Mouse (Mus musculus): Measurements from ENCODE around the gene Odf3l1. TPM values are rescaled to one million over a fixed set of nuclear protein-coding genes. Genes with fewer than 3 reads are reported as not detected.

Gene Odf3l1
- polyA plus RNA-seq, 1 experiment from 2014 or later: not detected

- Histone ChIP-seq H3K9ac (ENCODE audit: low read depth, low read length) (no peak overlapping the region), H3K4me1 (ENCODE audit: control insufficient read depth, low read depth, low read length) (no peaks in the 10 kb centered on the region), H3K4me3 (ENCODE audit: low read depth, low read length) (no peak overlapping the region), H3K9me3 (replicated peaks; ENCODE audit: control insufficient read depth, low read length) (no peaks in the 10 kb centered on the region), H3K4me2 (ENCODE audit: low read depth, low read length) (no peak overlapping the region), H3K36me3 (ENCODE audit: control insufficient read depth, insufficient read depth) (no peaks in the 10 kb centered on the region), H3K27me3 (ENCODE audit: control insufficient read depth, insufficient read depth, low read depth, low read length) (peaks cover 2% of the 10 kb centered on the region; the same call in 1 of the 2 replicates), H3K27ac (ENCODE audit: low read length) (no peak overlapping the region)
- 59% methylated on average over 8 of the region's 8 CpGs for WGBS (ENCODE audit: insufficient replicate concordance)
- no peak for ATAC-seq (ENCODE audit: low read depth)
Observed at GRCm38 (mm10) chr9:56844644-56845043, 19.8 kb downstream of the Odf3l1 start.

GRCm38 (mm10) chr9:56843679-56844188, 20.7 kb downstream of the Odf3l1 start:
- Histone ChIP-seq H3K9me3 (replicated peaks; ENCODE audit: control insufficient read depth, low read length) (no peaks in the 10 kb centered on the region), H3K4me1 (ENCODE audit: control insufficient read depth, low read depth, low read length) (no peaks in the 10 kb centered on the region), H3K9ac (ENCODE audit: low read depth, low read length) (no peak overlapping the region), H3K36me3 (ENCODE audit: control insufficient read depth, insufficient read depth) (no peaks in the 10 kb centered on the region), H3K4me3 (ENCODE audit: low read depth, low read length) (no peak overlapping the region), H3K27ac (ENCODE audit: low read length) (no peak overlapping the region), H3K4me2 (ENCODE audit: low read depth, low read length) (no peak overlapping the region), H3K27me3 (ENCODE audit: control insufficient read depth, insufficient read depth, low read depth, low read length) (peaks cover 2% of the 10 kb centered on the region; the same call in 1 of the 2 replicates)
- WGBS (ENCODE audit: insufficient replicate concordance): 34% methylated on average over 7 of the region's 7 CpGs
- ATAC-seq (ENCODE audit: low read depth): no peak

GRCm38 (mm10) chr9:56842303-56842719, 22.2 kb downstream of the Odf3l1 start:
- H3K36me3 ChIP-seq (ENCODE audit: control insufficient read depth, insufficient read depth): no peaks in the 10 kb centered on the region
- H3K27me3 ChIP-seq (ENCODE audit: control insufficient read depth, insufficient read depth, low read depth, low read length): peaks cover 2% of the 10 kb centered on the region; the same call in 1 of the 2 replicates
- H3K4me2 ChIP-seq (ENCODE audit: low read depth, low read length): no peak overlapping the region
- no peaks in the 10 kb centered on the region for H3K4me1 ChIP-seq (ENCODE audit: control insufficient read depth, low read depth, low read length)
- ATAC-seq (ENCODE audit: low read depth): no peak
- H3K9ac ChIP-seq (ENCODE audit: low read depth, low read length): no peak overlapping the region
- H3K4me3 ChIP-seq (ENCODE audit: low read depth, low read length): no peak overlapping the region
- H3K9me3 ChIP-seq (replicated peaks; ENCODE audit: control insufficient read depth, low read length): no peaks in the 10 kb centered on the region
- WGBS (ENCODE audit: insufficient replicate concordance): 32% methylated on average over 3 of the region's 3 CpGs
- H3K27ac ChIP-seq (ENCODE audit: low read length): no peak overlapping the region

GRCm38 (mm10) chr9:56841864-56842263, 22.6 kb downstream of the Odf3l1 start:
- no peaks in the 10 kb centered on the region for H3K36me3 ChIP-seq (ENCODE audit: control insufficient read depth, insufficient read depth)
- H3K9ac ChIP-seq (ENCODE audit: low read depth, low read length): no peak overlapping the region
- no peak overlapping the region for H3K4me3 ChIP-seq (ENCODE audit: low read depth, low read length)
- no peak overlapping the region for H3K27ac ChIP-seq (ENCODE audit: low read length)
- no peaks in the 10 kb centered on the region for H3K9me3 ChIP-seq (replicated peaks; ENCODE audit: control insufficient read depth, low read length)
- no peaks in the 10 kb centered on the region for H3K4me1 ChIP-seq (ENCODE audit: control insufficient read depth, low read depth, low read length)
- H3K27me3 ChIP-seq (ENCODE audit: control insufficient read depth, insufficient read depth, low read depth, low read length): peaks cover 2% of the 10 kb centered on the region; the same call in 1 of the 2 replicates
- no peak overlapping the region for H3K4me2 ChIP-seq (ENCODE audit: low read depth, low read length)
- peak; percentile 32; the same call in 1 of the 2 replicates for ATAC-seq (ENCODE audit: low read depth)

- Histone ChIP-seq H3K4me2 (ENCODE audit: low read depth, low read length) (no peak overlapping the region), H3K4me3 (ENCODE audit: low read depth, low read length) (no peak overlapping the region), H3K36me3 (ENCODE audit: control insufficient read depth, insufficient read depth) (no peaks in the 10 kb centered on the region), H3K9me3 (replicated peaks; ENCODE audit: control insufficient read depth, low read length) (no peaks in the 10 kb centered on the region), H3K4me1 (ENCODE audit: control insufficient read depth, low read depth, low read length) (no peaks in the 10 kb centered on the region), H3K9ac (ENCODE audit: low read depth, low read length) (no peak overlapping the region), H3K27ac (ENCODE audit: low read length) (no peak overlapping the region), H3K27me3 (ENCODE audit: control insufficient read depth, insufficient read depth, low read depth, low read length) (peaks cover 2% of the 10 kb centered on the region; the same call in 1 of the 2 replicates)
- 59% methylated on average over 5 of the region's 5 CpGs for WGBS (ENCODE audit: insufficient replicate concordance)
- ATAC-seq (ENCODE audit: low read depth): no peak
Observed at GRCm38 (mm10) chr9:56840721-56841120, 23.8 kb downstream of the Odf3l1 start.

GRCm38 (mm10) chr9:56835152-56835551, 29.3 kb downstream of the Odf3l1 start:
- ATAC-seq (ENCODE audit: low read depth): no peak
- no peak overlapping the region for H3K27ac ChIP-seq (ENCODE audit: low read length)
- no peaks in the 10 kb centered on the region for H3K36me3 ChIP-seq (ENCODE audit: control insufficient read depth, insufficient read depth)
- H3K9ac ChIP-seq (ENCODE audit: low read depth, low read length): no peak overlapping the region
- peaks cover 2% of the 10 kb centered on the region; the same call in 1 of the 2 replicates for H3K27me3 ChIP-seq (ENCODE audit: control insufficient read depth, insufficient read depth, low read depth, low read length)
- 38% methylated on average over 5 of the region's 5 CpGs for WGBS (ENCODE audit: insufficient replicate concordance)
- H3K4me2 ChIP-seq (ENCODE audit: low read depth, low read length): no peak overlapping the region
- H3K4me1 ChIP-seq (ENCODE audit: control insufficient read depth, low read depth, low read length): no peaks in the 10 kb centered on the region
- H3K4me3 ChIP-seq (ENCODE audit: low read depth, low read length): no peak overlapping the region
- H3K9me3 ChIP-seq (replicated peaks; ENCODE audit: control insufficient read depth, low read length): no peaks in the 10 kb centered on the region

DNA sequence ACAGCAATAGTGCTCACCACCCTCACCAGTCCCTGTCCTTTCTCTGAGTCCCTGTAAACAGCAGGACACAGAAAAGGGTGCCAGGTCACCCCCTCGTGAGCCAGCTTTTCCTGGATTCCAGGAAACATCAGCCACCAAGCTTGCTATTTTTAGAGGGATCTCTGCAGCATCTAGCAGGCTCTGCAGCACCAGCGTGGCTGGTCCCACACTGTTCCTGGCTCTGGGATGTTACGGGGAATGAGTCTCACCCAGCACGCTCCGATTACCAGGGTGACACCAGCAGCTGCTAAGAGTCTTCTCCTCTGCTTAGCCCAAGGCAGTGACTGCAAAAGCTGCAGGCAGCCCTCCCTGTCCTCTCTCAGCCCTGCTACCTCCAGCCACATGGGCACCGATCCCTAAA, 31.6 kb downstream of the Odf3l1 start:
- no peaks in the 10 kb centered on the region for H3K4me1 ChIP-seq (ENCODE audit: control insufficient read depth, low read depth, low read length)
- no peaks in the 10 kb centered on the region for H3K36me3 ChIP-seq (ENCODE audit: control insufficient read depth, insufficient read depth)
- H3K9ac ChIP-seq (ENCODE audit: low read depth, low read length): no peak overlapping the region
- H3K9me3 ChIP-seq (replicated peaks; ENCODE audit: control insufficient read depth, low read length): no peaks in the 10 kb centered on the region
- no peak overlapping the region for H3K4me2 ChIP-seq (ENCODE audit: low read depth, low read length)
- no peak for ATAC-seq (ENCODE audit: low read depth)
- WGBS (ENCODE audit: insufficient replicate concordance): 23% methylated on average over 6 of the region's 6 CpGs
- H3K27ac ChIP-seq (ENCODE audit: low read length): no peak overlapping the region
- no peak overlapping the region for H3K4me3 ChIP-seq (ENCODE audit: low read depth, low read length)
- H3K27me3 ChIP-seq (ENCODE audit: control insufficient read depth, insufficient read depth, low read depth, low read length): peaks cover 2% of the 10 kb centered on the region; the same call in 1 of the 2 replicates

- WGBS (ENCODE audit: insufficient replicate concordance): 56% methylated on average over 3 of the region's 3 CpGs
- Histone ChIP-seq H3K4me2 (ENCODE audit: low read depth, low read length) (no peak overlapping the region), H3K4me3 (ENCODE audit: low read depth, low read length) (no peak overlapping the region), H3K9ac (ENCODE audit: low read depth, low read length) (no peak overlapping the region), H3K27ac (ENCODE audit: low read length) (no peak overlapping the region), H3K36me3 (ENCODE audit: control insufficient read depth, insufficient read depth) (no peaks in the 10 kb centered on the region), H3K27me3 (ENCODE audit: control insufficient read depth, insufficient read depth, low read depth, low read length) (peaks cover 2% of the 10 kb centered on the region; the same call in 1 of the 2 replicates), H3K4me1 (ENCODE audit: control insufficient read depth, low read depth, low read length) (no peaks in the 10 kb centered on the region), H3K9me3 (replicated peaks; ENCODE audit: control insufficient read depth, low read length) (no peaks in the 10 kb centered on the region)
- ATAC-seq (ENCODE audit: low read depth): no peak
Observed at GRCm38 (mm10) chr9:56831904-56832303, 32.6 kb downstream of the Odf3l1 start.

DNA sequence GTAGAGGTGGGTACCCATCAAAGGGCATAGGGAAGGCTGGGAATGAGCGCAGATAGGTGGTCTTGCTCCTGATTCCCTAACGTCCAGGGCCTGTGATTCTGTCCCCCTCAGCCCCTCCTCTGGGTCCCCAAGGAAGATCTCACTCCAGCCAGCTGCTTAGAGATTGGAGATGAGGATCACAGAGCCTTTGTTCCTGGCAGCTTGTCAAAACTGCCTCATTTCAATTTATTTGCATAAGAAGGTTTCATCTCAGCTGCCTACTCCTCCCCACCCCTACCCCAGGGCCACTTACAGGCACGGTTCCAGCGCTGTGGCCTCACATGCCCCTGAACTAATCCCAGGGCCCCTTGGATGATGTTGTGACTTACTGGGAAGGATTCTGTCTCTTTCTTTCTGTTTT, 34.3 kb downstream of the Odf3l1 start:
- 34% methylated on average over 4 of the region's 4 CpGs for WGBS (ENCODE audit: insufficient replicate concordance)

More for the DNA sequence above, 34.3 kb downstream of the Odf3l1 start:
- Histone ChIP-seq H3K9me3 (replicated peaks; ENCODE audit: control insufficient read depth, low read length) (no peaks in the 10 kb centered on the region), H3K4me3 (ENCODE audit: low read depth, low read length) (no peak overlapping the region), H3K36me3 (ENCODE audit: control insufficient read depth, insufficient read depth) (no peaks in the 10 kb centered on the region), H3K4me1 (ENCODE audit: control insufficient read depth, low read depth, low read length) (no peaks in the 10 kb centered on the region), H3K27ac (ENCODE audit: low read length) (no peak overlapping the region), H3K27me3 (ENCODE audit: control insufficient read depth, insufficient read depth, low read depth, low read length) (peaks cover 11% of the 10 kb centered on the region), H3K4me2 (ENCODE audit: low read depth, low read length) (no peak overlapping the region), H3K9ac (ENCODE audit: low read depth, low read length) (no peak overlapping the region)
- no peak for ATAC-seq (ENCODE audit: low read depth)
